Mouse (Mus musculus) midbrain, embryonic 15.5 days (tissue): ENCODE results near the gene Sema4c. TPM values are rescaled to one million over a fixed set of nuclear protein-coding genes. Genes with fewer than 3 reads are reported as not detected.

Experiments used
- ATAC-seq: fragments of 200-750 bp; cut with Nextera tagmentation; replicated peaks from 2 replicates; pipeline ENCODE4 v1.8.0; 2017; ENCODE audit warnings: moderate TSS enrichment
- H3K27ac ChIP-seq: fragments of 300-500 bp; sonication (generic); 2 replicates; pipeline ENCODE4 v1.5.1; 2015; ENCODE audit warnings: mild to moderate bottlenecking, inconsistent platforms
- H3K27me3 ChIP-seq: fragments of 300-500 bp; sonication (generic); replicated peaks from 2 replicates; pipeline ENCODE4 v1.6.1; 2015; ENCODE audit warnings: inconsistent platforms
- H3K36me3 ChIP-seq: fragments of 300-500 bp; sonication (generic); replicated peaks from 2 replicates; pipeline ENCODE4 v1.6.1; 2015; ENCODE audit warnings: inconsistent platforms
- H3K4me1 ChIP-seq: fragments of 300-500 bp; sonication (generic); 2 replicates; pipeline ENCODE4 v1.6.1; 2015; ENCODE audit warnings: inconsistent platforms
- H3K4me2 ChIP-seq: fragments of 300-500 bp; sonication (generic); 2 replicates; pipeline ENCODE4 v1.6.1; 2015; ENCODE audit warnings: inconsistent platforms, mild to moderate bottlenecking, moderate library complexity
- H3K4me3 ChIP-seq: fragments of 300-500 bp; sonication (generic); 2 replicates; pipeline ENCODE4 v1.5.1; 2015; ENCODE audit warnings: mild to moderate bottlenecking, inconsistent platforms
- H3K9ac ChIP-seq: fragments of 300-500 bp; sonication (generic); 2 replicates; pipeline ENCODE4 v1.6.1; 2015; ENCODE audit warnings: mild to moderate bottlenecking, inconsistent platforms
- H3K9me3 ChIP-seq: fragments of 300-500 bp; sonication (generic); 2 replicates; pipeline ENCODE4 v1.6.1; 2016; ENCODE audit warnings: inconsistent platforms
- whole genome bisulfite sequencing: fragments of 180-500 bp; shearing (Covaris S2); methylation state at CpG from one replicate; pipeline ENCODE4 v1.1.7; 2015; ENCODE audit warnings: mixed read lengths; 5-methylcytosine and 5-hydroxymethylcytosine counted together
- polyA plus RNA-seq: library from polyadenylated mRNA; unstranded; fragments of >200 nt; fragmentation: Nextera tagmentation; extraction: Ambion mirVana; gene quantifications from 2 replicates; pipeline ENCODE4 v1.2.1, GENCODE M21; 2015

Sema4c gene
- polyA plus RNA-seq, 1 experiment from 2014 or later, result 34.3 TPM

- 88% methylated on average over 10 of the region's 10 CpGs for WGBS
- Histone ChIP-seq H3K9ac (no peak overlapping the region), H3K4me3 (no peak overlapping the region), H3K27ac (no peak overlapping the region), H3K4me1 (peaks cover 8% of the 10 kb centered on the region; the same call in 1 of the 2 replicates), H3K9me3 (no peaks in the 10 kb centered on the region), H3K36me3 (peaks cover 37% of the 10 kb centered on the region), H3K4me2 (no peak overlapping the region), H3K27me3 (no peaks in the 10 kb centered on the region)
- ATAC-seq, result no peak
These were observed 31.2 kb downstream of the Sema4c start for GRCm38 (mm10) chr1:36526903-36527302.

GRCm38 (mm10) chr1:36525774-36526173 is 32.4 kb downstream of the Sema4c start:
- no peak overlapping the region for H3K4me2 ChIP-seq
- peaks cover 48% of the 10 kb centered on the region for H3K36me3 ChIP-seq
- 88% methylated on average over 12 of the region's 12 CpGs for WGBS
- no peak overlapping the region for H3K4me3 ChIP-seq
- peaks cover 8% of the 10 kb centered on the region; the same call in 1 of the 2 replicates for H3K4me1 ChIP-seq
- H3K27ac ChIP-seq, result no peak overlapping the region
- no peak overlapping the region for H3K9ac ChIP-seq
- no peak for ATAC-seq
- no peaks in the 10 kb centered on the region for H3K9me3 ChIP-seq
- H3K27me3 ChIP-seq, result no peaks in the 10 kb centered on the region

GRCm38 (mm10) chr1:36524058-36524457 is 34.1 kb downstream of the Sema4c start:
- no peaks in the 10 kb centered on the region for H3K27me3 ChIP-seq
- no peaks in the 10 kb centered on the region for H3K9me3 ChIP-seq
- 93% methylated on average over 5 of the region's 5 CpGs for WGBS
- peaks cover 55% of the 10 kb centered on the region for H3K36me3 ChIP-seq
- H3K9ac ChIP-seq, result no peak overlapping the region
- no peak overlapping the region for H3K4me2 ChIP-seq
- peaks cover 8% of the 10 kb centered on the region; the same call in 1 of the 2 replicates for H3K4me1 ChIP-seq
- H3K27ac ChIP-seq, result no peak overlapping the region
- ATAC-seq, result no peak
- no peak overlapping the region for H3K4me3 ChIP-seq

- H3K9ac ChIP-seq, result no peak overlapping the region
- peak overlapping the region; percentile 61; the same call in 1 of the 2 replicates for H3K27ac ChIP-seq
- H3K4me1 ChIP-seq, result peaks cover 8% of the 10 kb centered on the region; the same call in 1 of the 2 replicates
- H3K27me3 ChIP-seq, result no peaks in the 10 kb centered on the region
- no peak overlapping the region for H3K4me2 ChIP-seq
- H3K36me3 ChIP-seq, result peaks cover 55% of the 10 kb centered on the region
- H3K9me3 ChIP-seq, result no peaks in the 10 kb centered on the region
- ATAC-seq, result peak; percentile 46
- no peak overlapping the region for H3K4me3 ChIP-seq
- 47% methylated on average over 9 of the region's 9 CpGs for WGBS
These were observed 34.7 kb downstream of the Sema4c start for GRCm38 (mm10) chr1:36523332-36524013.

GRCm38 (mm10) chr1:36522210-36522609 is 35.9 kb downstream of the Sema4c start:
- H3K4me2 ChIP-seq, result no peak overlapping the region
- H3K27me3 ChIP-seq, result no peaks in the 10 kb centered on the region
- H3K9ac ChIP-seq, result no peak overlapping the region
- WGBS, result 92% methylated on average over 7 of the region's 7 CpGs
- H3K27ac ChIP-seq, result no peak overlapping the region
- ATAC-seq, result no peak
- peaks cover 54% of the 10 kb centered on the region for H3K36me3 ChIP-seq
- H3K4me3 ChIP-seq, result no peak overlapping the region
- H3K9me3 ChIP-seq, result no peaks in the 10 kb centered on the region
- H3K4me1 ChIP-seq, result peaks cover 17% of the 10 kb centered on the region; the same call in 1 of the 2 replicates

DNA sequence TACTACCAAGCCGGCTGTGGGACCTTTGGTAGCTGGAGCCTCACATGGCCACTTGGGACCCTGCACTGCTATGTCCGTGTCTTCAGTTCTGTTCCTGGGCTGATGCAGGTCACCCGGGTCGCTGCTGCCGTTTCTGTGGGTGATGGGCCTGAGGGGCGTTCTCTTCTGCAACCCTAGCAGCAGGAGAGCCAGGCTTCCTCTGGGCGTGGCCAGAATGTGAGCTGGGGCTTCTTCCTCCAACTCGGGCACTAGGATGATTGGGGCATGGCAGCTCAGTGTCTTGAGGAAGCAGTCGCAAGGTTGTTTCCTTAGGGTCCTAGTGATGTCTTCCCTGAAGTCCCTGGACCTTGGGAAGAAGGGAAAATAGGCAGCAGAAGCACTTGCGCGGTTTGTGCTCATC is 38.5 kb downstream of the Sema4c start:
- 85% methylated on average over 11 of the region's 11 CpGs for WGBS

DNA sequence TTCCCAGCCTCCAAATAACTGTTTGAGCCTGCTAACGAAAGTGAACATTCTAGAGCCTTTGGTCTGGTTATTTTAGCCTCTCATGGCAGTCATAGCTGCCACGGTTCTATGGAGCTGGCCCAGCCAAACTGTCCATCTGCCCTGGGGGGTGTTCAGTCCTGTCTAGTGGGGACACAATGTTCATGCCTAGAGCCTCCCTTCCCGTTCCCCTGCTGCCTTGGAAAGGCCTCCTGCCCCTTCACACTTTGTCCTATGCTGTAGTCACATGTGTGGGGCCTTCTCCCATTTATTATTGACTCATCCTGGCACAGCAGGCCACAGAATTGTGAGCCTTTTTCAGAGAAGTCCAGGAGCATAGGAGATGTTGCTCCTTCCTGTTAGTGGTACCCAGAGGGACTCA is 39.9 kb downstream of the Sema4c start:
- no peak overlapping the region for H3K4me2 ChIP-seq
- WGBS, result 90% methylated on average over 3 of the region's 3 CpGs
- H3K27me3 ChIP-seq, result no peaks in the 10 kb centered on the region
- peaks cover 27% of the 10 kb centered on the region for H3K36me3 ChIP-seq
- H3K9me3 ChIP-seq, result no peaks in the 10 kb centered on the region
- peaks cover 44% of the 10 kb centered on the region for H3K4me1 ChIP-seq
- H3K4me3 ChIP-seq, result no peak overlapping the region
- no peak for ATAC-seq
- H3K27ac ChIP-seq, result no peak overlapping the region
- H3K9ac ChIP-seq, result no peak overlapping the region

More for the DNA sequence above, 38.5 kb downstream of the Sema4c start:
- no peak overlapping the region for H3K27ac ChIP-seq
- ATAC-seq, result no peak
- H3K9ac ChIP-seq, result no peak overlapping the region
- no peak overlapping the region for H3K4me3 ChIP-seq
- no peaks in the 10 kb centered on the region for H3K27me3 ChIP-seq
- no peaks in the 10 kb centered on the region for H3K9me3 ChIP-seq
- no peak overlapping the region for H3K4me2 ChIP-seq
- H3K36me3 ChIP-seq, result peaks cover 31% of the 10 kb centered on the region
- peaks cover 36% of the 10 kb centered on the region for H3K4me1 ChIP-seq

GRCm38 (mm10) chr1:36513718-36514117 is 44.4 kb downstream of the Sema4c start:
- ATAC-seq, result no peak
- Histone ChIP-seq H3K9me3 (no peaks in the 10 kb centered on the region), H3K4me1 (peaks cover 46% of the 10 kb centered on the region), H3K27ac (peak overlapping the region; percentile 30; the same call in 1 of the 2 replicates), H3K27me3 (no peaks in the 10 kb centered on the region), H3K9ac (peak overlapping the region; percentile 71), H3K4me2 (peak overlapping the region; percentile 87), H3K36me3 (no peaks in the 10 kb centered on the region), H3K4me3 (peak overlapping the region; percentile 74)
- WGBS, result 38% methylated on average over 2 of the region's 2 CpGs

- WGBS, result 0% methylated on average over 1 of the region's 1 CpGs
- H3K27me3 ChIP-seq, result no peaks in the 10 kb centered on the region
- peak overlapping the region; percentile 74 for H3K4me3 ChIP-seq
- H3K4me1 ChIP-seq, result peaks cover 45% of the 10 kb centered on the region
- H3K4me2 ChIP-seq, result peak overlapping the region; percentile 87
- ATAC-seq, result no peak
- H3K36me3 ChIP-seq, result no peaks in the 10 kb centered on the region
- peak overlapping the region; percentile 96; the same call in 1 of the 2 replicates for H3K27ac ChIP-seq
- peak overlapping the region; percentile 71 for H3K9ac ChIP-seq
- H3K9me3 ChIP-seq, result no peaks in the 10 kb centered on the region
These were observed 44.8 kb downstream of the Sema4c start for GRCm38 (mm10) chr1:36513310-36513709.

DNA sequence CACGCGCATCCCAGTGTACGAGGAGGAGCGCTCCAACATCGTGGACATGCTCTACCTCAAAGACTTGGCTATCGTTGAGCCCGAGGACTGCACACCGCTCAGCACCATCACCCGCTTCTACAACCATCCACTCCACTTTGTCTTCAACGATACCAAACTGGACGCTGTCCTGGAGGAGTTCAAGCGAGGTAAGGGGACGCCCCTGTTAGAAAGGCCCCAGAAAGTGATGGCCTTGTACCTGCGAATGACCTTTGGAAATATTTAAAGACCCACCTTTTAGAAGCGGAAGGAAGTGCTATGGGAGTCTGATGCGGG is 45.2 kb downstream of the Sema4c start:
- peak overlapping the region; percentile 96 for H3K27ac ChIP-seq
- peaks cover 42% of the 10 kb centered on the region for H3K4me1 ChIP-seq
- H3K9ac ChIP-seq, result peak overlapping the region; percentile 71
- H3K27me3 ChIP-seq, result no peaks in the 10 kb centered on the region
- H3K36me3 ChIP-seq, result no peaks in the 10 kb centered on the region
- ATAC-seq, result no peak; the same call in 1 of the 2 replicates
- no peaks in the 10 kb centered on the region for H3K9me3 ChIP-seq
- H3K4me3 ChIP-seq, result peak overlapping the region; percentile 74
- peak overlapping the region; percentile 87 for H3K4me2 ChIP-seq
- WGBS, result 2% methylated on average over 16 of the region's 16 CpGs

- peak; percentile 84 for ATAC-seq
- Histone ChIP-seq H3K9me3 (no peaks in the 10 kb centered on the region), H3K4me3 (peak overlapping the region; percentile 74), H3K9ac (peak overlapping the region; percentile 71), H3K4me2 (peak overlapping the region; percentile 87), H3K27ac (peak overlapping the region; percentile 96), H3K4me1 (peaks cover 37% of the 10 kb centered on the region), H3K27me3 (no peaks in the 10 kb centered on the region), H3K36me3 (0 out of 2 replicates have a peak, but pooled peaks cover 3% of the 10 kb centered on the region)
- WGBS, result under 1% methylated on average over 103 of the region's 126 CpGs
These were observed 45.8 kb downstream of the Sema4c start for GRCm38 (mm10) chr1:36512089-36512965.

GRCm38 (mm10) chr1:36511289-36512021 is 46.7 kb downstream of the Sema4c start, which contains the start of gene Cnnm3:
TSS of gene Cnnm3 (plus strand) at chr1:36511867.
- H3K36me3 ChIP-seq, result 0 out of 2 replicates have a peak, but pooled peaks cover 5% of the 10 kb centered on the region
- H3K4me1 ChIP-seq, result peaks cover 35% of the 10 kb centered on the region
- peak; percentile 97 for ATAC-seq
- H3K27ac ChIP-seq, result peak within 1 kb of the TSS; percentile 96
- peak within 1 kb of the TSS; percentile 87 for H3K4me2 ChIP-seq
- whole genome bisulfite sequencing, result 2% methylated on average over 47 of the region's 51 CpGs
- peak within 1 kb of the TSS; percentile 74 for H3K4me3 ChIP-seq
- no peaks in the 10 kb centered on the region for H3K27me3 ChIP-seq
- peak within 1 kb of the TSS; percentile 71 for H3K9ac ChIP-seq
- no peaks in the 10 kb centered on the region for H3K9me3 ChIP-seq
